Mouse (Mus musculus) CH12.LX (cell line): ENCODE measurements around the gene Deup1. TPM values are rescaled to one million over a fixed set of nuclear protein-coding genes. Genes with fewer than 3 reads are reported as not detected.

Source experiments
- DNase-seq: peaks from one replicate; pipeline ENCODE4 v3.0.0-alpha.2; 2013; ENCODE audit errors: extremely low read depth
- H3K27ac ChIP-seq: 2 replicates; pipeline ENCODE4 v1.5.1; 2012; ENCODE audit warnings: low read depth, mild to moderate bottlenecking, control low read depth, moderate library complexity; ENCODE audit not compliant: insufficient read depth
- H3K27me3 ChIP-seq: replicated peaks from 2 replicates; pipeline ENCODE3; 2012; ENCODE audit warnings: inconsistent platforms
- H3K36me3 ChIP-seq, 2 experiments: replicated peaks in 1 of 2; 2 replicates each; pipeline versions ENCODE3 to v1.6.1; 2012; ENCODE audit warnings: inconsistent platforms in 1 of 2, low read length in 1 of 2, mild to moderate bottlenecking in 1 of 2, mixed read lengths in 1 of 2, moderate library complexity in 1 of 2; ENCODE audit not compliant: control insufficient read depth in 1 of 2, insufficient read depth in 1 of 2
- H3K4me1 ChIP-seq, 2 experiments: 2 replicates each; pipeline ENCODE4 v1.6.1; 2012; ENCODE audit warnings: inconsistent platforms in 1 of 2, moderate library complexity in 1 of 2; ENCODE audit not compliant: insufficient read depth in 2 of 2, control insufficient read depth in 1 of 2
- H3K4me2 ChIP-seq: 2 replicates; pipeline ENCODE4 v1.6.1; 2012; ENCODE audit warnings: low read depth, mild to moderate bottlenecking, control low read depth; ENCODE audit not compliant: poor library complexity, insufficient read depth, severe bottlenecking
- H3K4me3 ChIP-seq, 3 experiments: fragments of 150-350 bp in 1 of 3; sonication (generic) in 1 of 3; replicated peaks in 1 of 3; 2 replicates each; pipeline versions ENCODE3 to v1.5.1; 2011 to 2012; ENCODE audit warnings: low read depth in 2 of 3, low read length in 2 of 3, mild to moderate bottlenecking in 2 of 3, moderate library complexity in 2 of 3, control low read depth in 1 of 3, improper control_type of control experiment in 1 of 3, inconsistent platforms in 1 of 3, mixed read lengths in 1 of 3; ENCODE audit not compliant: poor library complexity in 1 of 3
- H3K79me2 ChIP-seq: replicated peaks from 2 replicates; pipeline ENCODE4 v1.6.1; 2012; ENCODE audit warnings: mild to moderate bottlenecking, moderate library complexity; ENCODE audit not compliant: control insufficient read depth, poor library complexity, insufficient read depth, severe bottlenecking; ENCODE audit errors: extremely low read depth
- H3K9ac ChIP-seq: 2 replicates; pipeline ENCODE4 v1.6.1; 2012; ENCODE audit warnings: low read depth, mild to moderate bottlenecking, control low read depth, moderate library complexity; ENCODE audit not compliant: insufficient read depth
- H3K9me3 ChIP-seq: replicated peaks from 2 replicates; pipeline ENCODE3; 2012; ENCODE audit warnings: low read length, inconsistent platforms, mixed read lengths
- BHLHE40 ChIP-seq: IDR thresholded peaks from 2 replicates; pipeline ENCODE4 v1.6.1; 2011; ENCODE audit warnings: mild to moderate bottlenecking, low read depth, low read length, improper control_type of control experiment
- CHD2 ChIP-seq: IDR thresholded peaks from 2 replicates; pipeline ENCODE4 v1.6.1; 2011; ENCODE audit warnings: low read length, improper control_type of control experiment
- CTCF ChIP-seq, 2 experiments: IDR thresholded peaks in 1 of 2; conservative IDR thresholded peaks in 1 of 2; 2 replicates each; pipeline ENCODE4 v1.5.1; 2011 to 2012; ENCODE audit warnings: low read depth in 2 of 2, low read length in 2 of 2, improper control_type of control experiment in 1 of 2, inconsistent platforms in 1 of 2, mild to moderate bottlenecking in 1 of 2, moderate library complexity in 1 of 2
- ETS1 ChIP-seq: conservative IDR thresholded peaks from 2 replicates; pipeline ENCODE4 v1.6.1; 2012; ENCODE audit warnings: low read depth, mild to moderate bottlenecking, inconsistent platforms, low read length, improper control_type of control experiment, moderate library complexity
- IRF4 ChIP-seq: IDR thresholded peaks from 2 replicates; pipeline ENCODE4 v1.6.1; 2014; ENCODE audit warnings: low read depth, mild to moderate bottlenecking, inconsistent platforms, low read length, improper control_type of control experiment
- MAFK ChIP-seq: IDR thresholded peaks from 2 replicates; pipeline ENCODE4 v1.6.1; 2011; ENCODE audit warnings: low read length, improper control_type of control experiment; ENCODE audit not compliant: insufficient replicate concordance
- MAZ ChIP-seq: IDR thresholded peaks from 2 replicates; pipeline ENCODE4 v1.6.1; 2012; ENCODE audit warnings: low read depth, mild to moderate bottlenecking, inconsistent platforms, low read length, improper control_type of control experiment, moderate library complexity
- MEF2A ChIP-seq: IDR thresholded peaks from 2 replicates; pipeline ENCODE4 v1.6.1; 2014; ENCODE audit warnings: low read depth, mild to moderate bottlenecking, inconsistent platforms, low read length, improper control_type of control experiment, borderline replicate concordance
- NELFE ChIP-seq: IDR thresholded peaks from 2 replicates; pipeline ENCODE4 v1.6.1; 2011; ENCODE audit warnings: low read depth, low read length, improper control_type of control experiment
- NRF1 ChIP-seq: IDR thresholded peaks from 2 replicates; pipeline ENCODE4 v1.6.1; 2014; ENCODE audit warnings: low read depth, mild to moderate bottlenecking, inconsistent platforms, low read length, improper control_type of control experiment, moderate library complexity
- RCOR1 ChIP-seq: conservative IDR thresholded peaks from 2 replicates; pipeline ENCODE4 v1.6.1; 2012; ENCODE audit warnings: low read depth, mild to moderate bottlenecking, inconsistent platforms, low read length, improper control_type of control experiment
- SIN3A ChIP-seq: IDR thresholded peaks from 2 replicates; pipeline ENCODE4 v1.6.1; 2012; ENCODE audit warnings: low read length, improper control_type of control experiment, inconsistent platforms
- TBP ChIP-seq: conservative IDR thresholded peaks from 2 replicates; pipeline ENCODE4 v1.6.1; 2011; ENCODE audit warnings: low read depth, low read length, improper control_type of control experiment
- TCF12 ChIP-seq: IDR thresholded peaks from 2 replicates; pipeline ENCODE4 v1.6.1; 2014; ENCODE audit warnings: low read depth, mild to moderate bottlenecking, inconsistent platforms, low read length, improper control_type of control experiment
- USF1 ChIP-seq: IDR thresholded peaks from 2 replicates; pipeline ENCODE4 v1.6.1; 2014; ENCODE audit warnings: low read depth, mild to moderate bottlenecking, inconsistent platforms, low read length, improper control_type of control experiment
- USF2 ChIP-seq: conservative IDR thresholded peaks from 2 replicates; pipeline ENCODE4 v1.6.1; 2011; ENCODE audit warnings: low read depth, low read length, improper control_type of control experiment
- ZKSCAN1 ChIP-seq: IDR thresholded peaks from 2 replicates; pipeline ENCODE4 v1.6.1; 2012; ENCODE audit warnings: low read depth, inconsistent platforms, low read length, improper control_type of control experiment, borderline replicate concordance
- dilution Hi-C: fragments of 300-500 bp; cut with MboI; formaldehyde crosslinking; loops from 2 replicates; pipeline ENCODE4 v1.14.3; 2020; ENCODE audit warnings: low sequenced_read_pairs; ENCODE audit not compliant: extremely low pct_unique_long_range_greater_than_20kb, extremely low pct_ligation_motif_present
- in situ Hi-C: fragments of 300-500 bp; cut with MboI; formaldehyde crosslinking; loops from 3 replicates; pipeline ENCODE4 v1.14.3; 2019; ENCODE audit warnings: low sequenced_read_pairs, low pct_ligation_motif_present, low pct_unique_long_range_greater_than_20kb, mixed read lengths
- polyA plus RNA-seq: library from polyadenylated mRNA; unstranded; fragments of >175 nt; gene quantifications from 2 replicates; pipeline ENCODE4 v1.2.1, GENCODE M21; 2012; ENCODE audit warnings: low read depth; ENCODE audit not compliant: insufficient read length
- total RNA-seq, 2 experiments: library from RNA; depleted of rRNA; stranded (reverse); fragments of 300-350 nt in 1 of 2; fragments of >200 nt in 1 of 2; gene quantifications; 2 replicates each; pipeline ENCODE4 v1.2.3; 2012 to 2014

Deup1 gene
- total and polyA plus RNA-seq, 3 experiments: 0.04 to 0.42 (median 0.29) TPM

DNA sequence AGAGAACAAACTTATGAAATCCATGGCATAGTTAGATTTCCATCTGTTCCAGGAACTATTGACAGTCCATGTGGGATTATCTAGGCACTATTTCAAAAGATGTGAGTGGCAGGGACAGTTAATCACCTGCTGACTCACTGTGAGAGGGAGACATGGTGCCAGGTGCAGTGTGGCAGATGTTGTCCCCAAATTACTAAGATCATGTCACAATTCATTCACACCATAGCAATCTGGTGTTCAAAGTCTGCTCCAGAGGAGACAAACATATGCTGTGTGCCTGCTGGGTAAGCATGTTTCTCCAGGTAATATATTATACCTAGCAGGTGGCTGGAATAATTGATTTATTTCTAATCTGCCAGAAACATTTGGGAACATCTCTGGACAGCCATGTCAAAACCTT, 25.3 kb upstream of the Deup1 start:
- H3K27ac ChIP-seq: no peak overlapping the region
- no peak overlapping the region for H3K9ac ChIP-seq
- H3K4me3 ChIP-seq: no peak overlapping the region
- TF ChIP-seq IRF4: 0 out of 2 replicates have a peak, but pooled peaks have one; percentile 9
- no peak for TF ChIP-seq ZKSCAN1
- no peaks in the 10 kb centered on the region for H3K27me3 ChIP-seq
- peaks cover 14 to 48% of the 10 kb centered on the region in 2 experiments for H3K4me1 ChIP-seq
- H3K4me2 ChIP-seq: no peak overlapping the region
- no peaks in the 10 kb centered on the region for H3K79me2 ChIP-seq
- peaks cover 14% of the 10 kb centered on the region for H3K9me3 ChIP-seq
- in situ Hi-C loops: no loop called here
- H3K36me3 ChIP-seq: no peaks in the 10 kb centered on the region
- peak; percentile 38 for DNase-seq
- dilution Hi-C loops: no loop called here

- Histone ChIP-seq H3K79me2 (no peaks in the 10 kb centered on the region), H3K4me3 (no peak overlapping the region), H3K9ac (no peak overlapping the region), H3K4me2 (no peak overlapping the region), H3K36me3 (no peaks in the 10 kb centered on the region), H3K27ac (no peak overlapping the region), H3K27me3 (no peaks in the 10 kb centered on the region), H3K9me3 (peaks cover 2% of the 10 kb centered on the region), H3K4me1 (peaks cover 14 to 48% of the 10 kb centered on the region in 2 experiments)
- 0 out of 2 replicates have a peak, but pooled peaks have one; percentile 0 for TF ChIP-seq TCF12
- TF ChIP-seq MEF2A: no peak
- TF ChIP-seq CTCF (conservative IDR thresholded peaks at IDR 0.05 in 1 of 2, IDR thresholded peaks at IDR 0.05 in 1 of 2; ENCODE audit: low read depth in 2 of 2, low read length in 2 of 2): no peak
- TF ChIP-seq TBP: no peak
- 0 out of 2 replicates have a peak, but pooled peaks have one; percentile 2 for TF ChIP-seq CHD2
- no peak for TF ChIP-seq MAFK
- TF ChIP-seq SIN3A: no peak
- peak; percentile 48 for TF ChIP-seq USF2
- no peak for TF ChIP-seq NELFE
- TF ChIP-seq NRF1: no peak
- TF ChIP-seq BHLHE40: peak; percentile 81
- TF ChIP-seq MAZ: no peak
- peak; percentile 37; the same call in 1 of the 2 replicates for TF ChIP-seq USF1
- TF ChIP-seq RCOR1: no peak
- TF ChIP-seq ETS1: peak; percentile 37; the same call in 1 of the 2 replicates
- peak; percentile 71 for DNase-seq
- dilution Hi-C loops: no loop called here
- in situ Hi-C loops: no loop called here
Observed at GRCm38 (mm10) chr9:15649977-15650376, 22.2 kb upstream of the Deup1 start.
